Mouse (Mus musculus) layer of hippocampus, postnatal 25 days (tissue): ENCODE data around the gene Fam117b. TPM values are rescaled to one million over a fixed set of nuclear protein-coding genes. Genes with fewer than 3 reads are reported as not detected.

ENCODE experiments used
- DNase-seq, 2 experiments: peaks; one replicate each; pipeline ENCODE4 v3.0.0; 2022; ENCODE audit warnings: mixed read lengths in 2 of 2, low spot score in 1 of 2; ENCODE audit errors: extremely low spot score in 1 of 2
- total RNA-seq, 2 experiments: library from RNA; stranded (reverse); gene quantifications; 2 replicates each; pipeline ENCODE4 v1.2.3; 2021

The Fam117b gene
- total RNA-seq, 2 experiments from 2014 or later: 50.5 to 53.0 TPM

DNA sequence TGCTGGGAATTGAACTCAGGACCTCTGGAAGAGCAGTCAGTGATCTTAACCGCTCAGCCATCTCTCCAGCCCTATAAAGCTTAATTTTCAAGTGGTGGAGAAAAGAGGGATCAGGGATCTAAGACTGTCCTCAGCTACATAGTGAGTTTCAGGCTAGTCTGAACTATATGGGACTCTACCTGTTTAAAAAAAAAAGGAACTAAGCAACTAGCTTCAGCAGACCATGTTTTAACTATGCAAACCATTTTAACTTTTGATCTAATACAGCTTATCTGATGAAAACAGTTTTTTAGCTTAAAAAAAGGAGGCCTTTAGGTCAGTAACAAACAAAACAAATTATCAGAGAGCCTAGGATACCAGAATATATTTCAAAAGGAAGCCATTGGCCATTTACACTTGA lies 1.9 kb upstream of the Fam117b start:
- DNase-seq: no peak

DNA sequence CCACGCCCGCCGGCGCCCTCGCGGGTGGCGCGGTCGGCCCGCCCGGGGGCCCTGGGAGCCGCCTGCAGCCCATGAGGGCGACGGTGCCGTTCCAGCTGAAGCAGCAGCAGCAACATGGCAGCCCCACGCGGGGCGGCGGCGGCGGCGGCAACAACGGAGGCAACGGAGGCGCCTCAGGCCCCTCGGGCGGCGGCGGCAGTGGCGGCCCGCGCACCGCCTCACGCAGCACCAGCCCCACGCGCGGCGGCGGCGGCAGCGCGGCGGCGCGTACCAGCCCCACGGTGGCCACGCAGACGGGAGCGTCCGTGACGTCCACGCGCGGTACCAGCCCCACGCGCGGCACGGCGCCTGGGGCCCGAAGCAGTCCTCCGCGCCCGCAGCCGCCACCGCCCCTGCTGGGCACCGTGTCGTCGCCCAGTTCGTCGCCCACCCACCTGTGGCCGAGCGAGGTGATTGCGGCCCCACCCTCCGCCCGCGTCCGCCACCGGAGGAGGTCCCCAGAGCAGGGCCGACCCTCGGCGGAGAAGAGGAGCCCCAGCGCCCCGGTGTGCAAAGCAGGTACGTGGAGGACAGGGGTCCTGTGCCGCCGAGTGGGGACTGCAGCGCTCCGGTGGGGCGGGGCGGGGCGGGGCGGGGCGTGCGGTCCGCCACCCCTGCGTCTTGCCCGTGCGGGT lies 526 bp downstream of the Fam117b start:
- peak; percentile 38 to 62 for DNase-seq

DNA sequence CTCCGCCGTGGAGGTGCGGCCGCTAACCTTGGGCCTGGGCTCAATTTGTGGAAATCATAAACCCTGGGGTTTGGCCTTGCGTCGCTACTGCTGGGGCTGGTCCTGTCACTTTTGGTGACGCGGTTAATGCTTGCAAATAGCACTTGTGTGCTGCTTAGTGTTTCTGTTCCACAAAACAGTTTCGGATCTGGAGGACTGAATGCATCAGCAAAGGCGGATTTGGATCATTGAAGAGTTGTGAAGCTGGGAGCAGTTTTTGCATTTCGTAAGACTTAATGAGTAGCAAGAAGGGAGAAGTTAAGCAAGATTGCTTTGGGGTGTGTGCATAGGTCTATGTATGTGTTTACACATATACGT lies 1.0 kb downstream of the Fam117b start:
- no peak for DNase-seq

DNA sequence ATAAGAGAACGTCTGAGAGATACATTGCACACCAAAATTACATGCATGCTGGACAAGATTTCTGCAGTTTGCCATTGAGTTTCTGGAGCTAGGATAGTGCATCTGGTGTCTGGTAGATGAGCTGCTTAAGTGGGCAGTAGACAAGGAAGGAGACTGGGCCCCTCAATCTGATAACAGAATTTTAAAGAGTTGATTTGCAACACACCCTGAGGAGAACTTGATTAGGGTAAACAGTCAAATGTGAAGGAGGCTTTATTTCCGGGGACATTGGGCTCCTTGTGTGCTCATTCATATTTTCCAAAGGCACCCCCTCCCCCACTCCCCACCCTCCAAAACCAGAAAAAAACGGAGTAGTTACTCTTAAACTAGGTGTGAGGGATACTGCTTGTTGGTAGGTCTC lies 2.0 kb downstream of the Fam117b start:
- no peak for DNase-seq

DNA sequence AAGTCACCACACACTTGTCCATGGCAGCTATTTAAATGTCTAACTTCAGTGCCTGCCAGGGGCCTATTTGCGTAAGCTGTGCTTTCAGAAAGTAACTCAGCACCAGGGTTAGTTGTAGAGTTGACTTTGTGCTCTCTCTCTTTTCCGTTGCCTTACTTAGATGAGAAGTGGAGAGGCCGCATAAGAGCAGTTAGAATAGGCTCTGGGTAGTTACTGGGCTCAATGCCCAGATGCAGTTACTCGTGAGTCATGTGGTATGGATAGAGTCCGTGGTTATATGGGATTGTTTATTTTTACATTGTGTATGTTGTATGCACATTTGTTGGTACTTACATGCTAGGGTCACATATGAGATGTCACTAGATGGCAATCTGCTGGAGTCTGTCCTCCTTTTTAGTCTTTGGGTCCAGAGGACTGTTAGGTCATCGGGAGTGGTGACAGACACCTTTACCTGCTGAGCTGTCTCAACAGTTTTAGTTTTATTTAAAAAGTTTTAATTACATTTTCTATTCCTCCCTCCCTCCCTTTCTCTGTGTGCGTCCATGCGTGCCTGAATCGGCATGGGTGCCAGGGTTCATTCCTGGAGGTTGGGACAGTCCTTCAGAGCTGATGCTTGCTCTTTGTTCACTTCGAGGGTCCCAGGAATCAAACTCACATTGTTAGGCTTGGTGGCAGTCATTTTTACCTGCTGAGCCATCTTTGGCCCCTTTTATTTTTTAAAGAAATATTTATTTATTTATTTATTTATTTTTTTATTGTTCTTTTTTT lies 3.2 kb downstream of the Fam117b start:
- DNase-seq: no peak

DNA sequence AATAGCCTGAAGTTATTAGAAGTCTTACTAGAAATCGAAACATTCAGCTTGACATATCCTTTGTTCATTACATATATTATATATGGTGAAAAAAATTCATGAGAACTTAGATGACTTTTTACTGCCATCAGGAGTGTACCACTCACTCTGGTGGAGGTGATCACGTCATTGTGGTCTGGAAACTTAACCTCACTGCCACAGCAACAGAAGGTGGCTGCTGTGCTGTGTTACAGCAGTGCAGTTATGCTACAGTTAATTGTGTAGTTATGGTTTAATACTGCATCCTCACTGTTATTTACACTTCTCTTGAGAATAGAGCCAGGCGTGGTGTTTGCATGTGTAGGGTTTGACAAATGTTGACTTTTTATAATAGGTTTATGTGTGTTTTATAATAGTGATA lies 4.6 kb downstream of the Fam117b start:
- no peak for DNase-seq

DNA sequence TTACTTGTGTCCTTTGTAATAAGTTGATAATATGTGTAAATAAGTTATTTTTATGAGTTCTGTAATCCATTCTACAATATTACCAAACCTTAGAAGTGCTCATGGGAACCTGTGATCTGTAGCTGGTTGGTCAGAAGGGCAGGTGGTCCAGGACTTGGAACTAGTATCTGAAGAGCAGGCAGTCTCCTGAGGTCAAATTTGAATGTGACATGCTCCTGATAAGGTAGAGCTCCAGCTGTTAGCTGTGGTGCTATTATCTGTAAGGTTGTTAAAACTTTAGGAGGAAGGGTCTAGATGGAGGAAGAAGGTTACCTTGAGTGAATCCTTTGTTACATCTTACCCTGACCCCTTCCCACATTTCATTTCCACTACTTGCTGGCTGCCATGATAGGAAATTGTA lies 5.3 kb downstream of the Fam117b start:
- no peak for DNase-seq

DNA sequence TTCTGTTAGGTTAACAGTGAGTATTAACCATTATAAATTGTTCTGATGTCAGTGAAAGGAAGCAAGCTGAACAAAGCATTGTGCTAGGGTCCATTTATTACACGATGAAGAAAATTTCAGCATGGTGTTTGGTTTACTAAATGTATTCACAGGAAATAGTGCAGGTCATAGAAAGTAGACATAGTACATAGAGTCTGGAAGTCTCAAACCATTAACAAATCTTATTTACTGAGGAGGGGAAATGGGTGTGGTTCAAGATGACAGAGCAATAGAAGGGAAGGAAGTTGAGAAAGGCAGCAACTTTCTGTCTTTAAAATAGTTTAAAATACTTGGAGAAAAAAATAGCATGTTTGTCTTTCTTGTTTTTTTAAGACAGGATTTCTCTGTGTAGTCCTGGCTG lies 10.4 kb downstream of the Fam117b start:
- DNase-seq: no peak

DNA sequence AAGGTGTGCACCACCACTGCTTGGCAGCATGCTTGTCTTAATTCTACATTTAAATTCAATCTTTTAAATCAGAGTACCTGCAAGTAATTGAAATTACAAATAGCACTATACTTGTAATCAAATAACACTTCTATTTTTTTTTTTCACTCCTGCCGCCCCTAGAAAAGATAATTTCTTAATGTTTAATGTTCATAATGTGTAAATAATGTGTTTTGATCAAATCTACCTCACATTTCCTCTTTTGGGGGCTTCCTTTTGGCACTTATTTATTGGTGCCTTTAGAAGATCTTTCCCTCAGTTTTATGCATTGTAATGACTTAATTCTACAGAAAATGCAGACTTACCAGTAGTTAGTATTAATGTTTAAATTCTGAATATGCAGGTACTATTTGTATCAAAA lies 10.9 kb downstream of the Fam117b start:
- no peak for DNase-seq

DNA sequence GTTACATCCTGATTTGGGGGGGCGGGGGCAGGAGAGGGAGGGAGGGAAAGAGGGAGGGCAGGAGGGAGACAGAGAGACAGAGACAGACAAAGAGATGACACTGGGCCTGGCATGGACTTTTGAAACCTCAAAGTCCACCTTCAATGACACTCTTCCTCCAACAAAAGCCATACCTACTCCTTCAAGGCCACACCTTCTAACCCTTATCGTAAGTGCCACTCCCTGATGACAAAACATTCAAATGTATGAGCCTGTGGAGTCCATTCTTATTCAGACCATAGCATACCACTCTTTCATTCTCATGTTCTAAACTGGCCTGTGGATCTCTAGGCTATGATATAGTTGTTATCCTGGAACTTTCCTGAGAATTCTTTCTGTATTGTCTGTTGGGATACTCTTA lies 11.6 kb downstream of the Fam117b start:
- no peak for DNase-seq

DNA sequence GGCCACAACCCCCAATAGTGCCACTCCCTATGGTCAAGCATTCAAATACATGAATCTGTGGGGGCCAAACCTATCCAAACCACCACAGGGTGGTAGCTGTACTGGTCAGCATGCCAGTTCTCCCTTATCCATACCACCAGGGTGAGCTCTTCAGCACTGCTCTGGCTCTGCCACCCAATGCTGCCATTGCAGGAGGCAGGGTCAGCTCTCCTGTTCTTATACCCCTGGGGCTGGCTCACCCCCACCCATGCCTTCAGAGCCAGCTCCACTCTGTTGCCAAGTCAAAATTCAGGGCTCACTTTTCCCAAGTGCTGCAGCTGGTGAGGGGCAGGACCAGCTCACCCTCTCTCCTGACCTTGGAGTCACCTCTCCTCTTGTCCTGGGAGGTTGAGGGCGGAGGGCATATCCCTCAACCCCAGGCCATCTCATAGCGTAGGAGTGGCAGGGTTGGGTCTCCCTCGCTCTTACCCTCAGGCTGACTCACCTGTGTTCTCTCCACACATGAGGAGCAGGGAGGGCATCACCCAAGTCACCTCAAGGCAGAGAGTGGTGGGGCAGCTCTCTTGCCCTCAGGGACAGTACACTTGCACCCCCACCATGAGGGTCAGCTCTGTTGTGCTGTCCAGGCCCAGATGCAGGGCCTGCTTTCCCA lies 13.3 kb downstream of the Fam117b start:
- no peak for DNase-seq

DNA sequence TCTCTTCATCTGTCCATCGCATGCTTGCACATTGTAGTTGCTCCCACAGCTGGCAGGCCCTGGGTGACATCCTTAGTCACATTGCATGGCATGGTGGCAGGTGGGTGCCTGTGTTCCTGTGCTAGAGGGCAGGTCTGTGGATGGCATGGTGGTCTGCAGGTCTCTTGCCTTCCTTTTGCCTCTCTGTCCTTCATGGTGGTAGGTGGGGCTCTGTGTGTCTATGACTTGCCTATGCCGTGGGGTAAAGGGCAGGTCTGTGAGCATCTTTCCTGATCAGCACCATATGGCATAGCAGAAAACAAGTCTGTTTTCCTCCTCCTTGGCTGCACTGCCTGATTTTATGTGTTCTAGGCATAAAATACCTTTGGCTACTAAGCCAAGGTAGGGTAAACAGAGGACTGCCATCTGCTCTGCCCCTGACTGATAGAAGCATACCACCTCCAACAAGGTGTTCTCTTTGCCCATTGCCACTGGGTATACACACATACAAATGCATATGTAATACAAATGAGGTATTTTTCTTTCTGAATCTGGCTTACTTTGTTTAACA lies 14.4 kb downstream of the Fam117b start:
- no peak for DNase-seq

DNA sequence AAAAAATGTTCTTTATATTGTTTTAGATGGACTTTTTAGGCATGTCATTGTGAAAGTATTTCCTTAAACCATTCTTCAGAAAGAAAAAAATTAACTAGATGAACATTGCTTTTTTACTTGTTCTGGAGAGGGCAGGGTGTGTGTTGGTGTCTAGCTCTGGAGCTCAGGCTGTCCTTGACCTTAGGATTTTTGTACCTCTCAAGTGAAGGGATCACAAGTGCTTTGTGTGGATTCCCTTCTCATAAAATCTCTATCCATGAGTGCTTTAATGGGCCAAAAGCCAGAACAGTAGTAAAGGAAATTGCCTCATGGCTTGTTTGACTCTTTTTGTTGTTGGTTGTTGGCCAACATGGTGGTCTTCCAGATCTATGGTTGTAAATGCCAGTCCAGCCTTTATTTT lies 18.1 kb downstream of the Fam117b start:
- DNase-seq: no peak

DNA sequence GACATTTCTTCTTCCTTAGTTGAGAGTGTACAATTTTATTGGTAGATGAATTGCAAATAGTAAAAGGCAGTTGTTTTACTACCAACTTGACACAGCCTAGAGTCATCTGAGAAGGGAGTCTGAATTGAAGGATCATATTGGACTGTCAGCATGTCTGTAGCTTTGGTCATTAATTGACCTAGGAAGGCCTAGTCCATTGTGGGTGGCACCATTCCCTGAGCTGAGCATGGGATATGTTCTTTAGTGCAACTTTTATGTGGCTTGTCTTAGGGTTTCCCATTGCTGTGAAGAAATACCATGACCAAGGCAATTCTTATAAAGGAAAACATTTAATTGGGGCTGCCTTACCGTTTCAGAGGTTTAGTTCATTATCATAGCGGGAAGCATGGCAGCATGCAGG lies 20.2 kb downstream of the Fam117b start:
- no peak for DNase-seq

DNA sequence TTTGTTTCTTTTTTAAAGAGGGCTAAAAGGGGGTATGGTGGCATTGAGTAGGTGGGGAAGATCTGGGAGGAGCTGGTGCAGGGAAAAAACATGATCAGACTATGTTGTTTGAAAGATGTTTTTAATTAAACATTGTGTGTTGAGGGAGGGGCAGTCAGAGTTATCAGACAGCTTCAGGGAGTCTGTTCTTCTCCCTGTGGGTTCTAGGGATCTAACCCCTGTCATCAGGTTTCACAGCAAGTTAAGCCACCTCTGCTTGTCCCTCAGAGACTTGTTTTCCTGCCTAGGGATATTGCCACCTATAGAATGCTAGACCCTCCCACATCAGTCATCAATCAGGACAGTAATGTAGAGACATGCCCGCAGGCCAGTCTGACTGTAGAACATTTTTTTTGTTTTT lies 28.3 kb downstream of the Fam117b start:
- no peak for DNase-seq

DNA sequence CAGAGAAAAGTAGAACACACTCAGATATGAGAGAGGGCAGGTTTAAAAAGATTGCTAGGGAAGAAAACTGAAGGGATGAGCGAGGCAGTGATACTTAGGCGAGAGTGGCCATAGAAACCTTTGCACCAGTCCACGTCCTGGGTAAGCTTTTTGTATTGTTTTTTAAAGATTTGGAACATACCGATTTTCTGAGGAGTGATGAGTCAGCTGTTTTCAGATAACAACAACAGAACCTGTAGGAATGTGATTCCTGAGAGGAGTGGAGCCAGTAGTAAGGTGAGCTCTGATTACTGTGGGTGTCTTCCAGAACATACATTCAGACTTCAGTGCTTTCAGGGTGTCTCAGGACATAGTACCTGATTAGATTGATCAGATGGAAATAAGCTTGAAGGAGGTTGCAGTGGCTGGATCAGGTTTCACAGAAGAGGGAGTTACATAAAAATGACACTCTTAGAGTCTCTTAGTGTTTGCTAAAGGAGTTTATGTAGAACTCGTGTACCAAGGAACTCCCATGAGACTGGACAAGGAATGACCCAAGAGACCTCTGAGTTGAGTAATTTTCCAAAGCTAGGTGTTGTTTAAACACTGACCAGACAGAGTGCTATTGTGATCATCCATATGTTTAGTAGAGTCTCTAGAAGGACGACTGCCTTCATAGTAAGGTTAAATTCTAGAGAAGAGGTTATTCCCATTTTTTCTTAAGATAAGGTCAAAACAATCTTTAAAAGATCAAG lies 29.4 kb downstream of the Fam117b start:
- no peak for DNase-seq

DNA sequence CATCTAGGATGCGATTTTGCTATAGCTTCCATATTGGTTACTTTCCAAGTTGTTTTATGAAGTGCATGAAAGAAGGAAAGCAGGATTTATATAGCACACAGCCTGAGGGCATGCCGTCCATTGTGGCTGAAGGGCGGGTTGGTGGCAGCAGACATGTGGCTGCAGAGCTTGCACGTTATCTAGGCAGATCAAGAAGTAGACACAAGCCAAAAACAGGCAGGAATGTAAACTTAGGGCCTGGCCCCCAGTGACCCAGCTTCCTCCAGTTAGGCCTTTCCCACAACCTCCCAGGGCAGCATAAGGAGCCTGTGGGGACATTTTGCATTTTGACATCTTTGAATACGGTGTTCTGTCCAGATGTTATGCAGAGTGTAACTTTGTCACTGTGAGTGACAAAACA lies 31.0 kb downstream of the Fam117b start:
- DNase-seq: no peak

DNA sequence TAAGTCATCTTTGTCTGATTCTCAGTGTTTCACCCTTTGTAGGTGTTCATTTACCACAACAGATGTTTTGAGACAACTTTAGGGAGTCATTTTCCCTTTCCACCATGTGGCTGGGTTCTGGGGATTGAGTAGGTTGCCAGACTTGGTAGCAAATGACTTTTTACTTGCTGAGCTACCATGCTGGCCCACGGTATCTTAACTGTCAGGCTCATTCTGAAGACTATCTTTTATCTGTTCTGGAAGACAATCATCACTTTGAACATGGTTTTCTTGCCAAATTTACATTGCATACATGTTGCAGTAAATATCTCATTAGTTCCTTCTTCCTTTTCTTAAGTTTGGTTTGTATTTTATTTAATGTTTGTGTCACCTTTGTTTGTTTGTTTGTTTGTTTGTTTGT lies 33.2 kb downstream of the Fam117b start:
- DNase-seq: no peak

DNA sequence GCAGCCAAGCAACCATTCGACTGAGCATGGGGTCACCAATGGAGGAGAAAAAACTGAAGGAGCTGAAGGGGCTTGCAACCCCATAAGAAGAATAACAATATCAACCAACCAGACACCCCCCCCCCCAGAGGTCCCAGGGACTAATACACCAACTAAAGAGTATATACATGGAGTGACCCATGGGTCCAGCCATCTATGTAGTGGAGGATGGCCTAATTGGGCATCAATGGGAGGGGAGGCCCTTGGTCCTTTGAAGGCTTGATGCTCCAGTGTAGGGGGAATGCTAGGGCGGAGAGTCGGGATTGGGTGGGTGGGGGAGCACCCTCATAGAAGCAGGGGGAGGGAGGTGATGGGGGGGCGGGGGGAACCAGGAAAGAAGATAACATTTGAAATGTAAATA lies 34.7 kb downstream of the Fam117b start:
- no peak for DNase-seq

DNA sequence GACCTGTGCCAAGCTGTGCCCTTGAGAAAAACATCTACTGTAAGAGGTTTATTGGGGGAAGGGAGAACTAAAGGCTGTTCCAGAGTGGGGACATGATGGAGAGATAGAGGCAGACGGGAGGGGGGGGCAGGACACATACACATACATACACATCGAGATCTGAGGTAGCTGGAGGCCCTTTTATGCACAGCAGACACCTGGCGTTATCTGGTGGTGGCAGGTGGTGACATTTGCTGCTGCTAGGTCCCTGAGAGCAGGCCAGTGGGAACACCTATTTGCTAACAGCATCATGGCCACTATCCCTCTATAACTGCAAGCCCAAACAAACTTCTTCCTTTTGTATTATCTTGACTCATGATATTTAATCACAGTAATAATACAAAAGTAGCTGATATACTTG lies 44.4 kb downstream of the Fam117b start:
- no peak for DNase-seq

DNA sequence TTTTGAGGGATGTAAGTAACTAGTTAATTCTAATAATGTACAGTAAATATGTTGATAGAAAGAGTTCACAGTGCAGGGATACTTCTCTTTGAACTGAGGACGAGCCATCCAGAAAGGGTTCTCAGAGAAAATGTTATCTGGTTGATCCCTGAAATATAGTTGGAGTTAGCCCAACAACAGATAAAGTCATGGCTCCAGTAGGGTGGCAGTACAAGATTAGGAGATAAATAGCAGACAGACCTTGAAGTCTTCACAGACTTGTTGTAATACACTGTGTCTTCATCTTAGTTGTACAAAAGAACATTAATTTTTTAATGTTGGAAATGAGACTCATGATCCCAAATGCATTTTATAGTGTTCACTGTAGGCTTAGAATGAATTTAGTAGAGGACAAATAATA lies 47.1 kb downstream of the Fam117b start:
- DNase-seq: no peak
